Mouse (Mus musculus) C2C12 (cell line): ENCODE results near the gene Cadps2. TPM values are rescaled to one million over a fixed set of nuclear protein-coding genes. Genes with fewer than 3 reads are reported as not detected.

Experiments used
- H3K27me3 ChIP-seq: one replicate; pipeline ENCODE4 v1.6.1; 2011; ENCODE audit not compliant: control insufficient read depth, insufficient read depth, insufficient read length
- H3K36me3 ChIP-seq: one replicate; pipeline ENCODE4 v1.6.1; 2011; ENCODE audit not compliant: control insufficient read depth, insufficient read depth
- H3K4me3 ChIP-seq: one replicate; pipeline ENCODE4 v1.5.1; 2011; ENCODE audit warnings: mild to moderate bottlenecking, control low read depth; ENCODE audit not compliant: poor library complexity, insufficient read depth, severe bottlenecking
- H3K79me2 ChIP-seq: one replicate; pipeline ENCODE4 v1.6.1; 2011; ENCODE audit not compliant: control insufficient read depth, insufficient read depth
- H3K79me3 ChIP-seq: one replicate; pipeline ENCODE4 v1.6.1; 2011; ENCODE audit warnings: low read depth, control low read depth
- H3ac ChIP-seq: one replicate; pipeline ENCODE3; 2011; ENCODE audit warnings: low read depth; ENCODE audit not compliant: control insufficient read depth, insufficient read length
- CEBPB ChIP-seq: IDR thresholded peaks from one replicate; pipeline ENCODE4 v1.6.1; 2011; ENCODE audit warnings: low read depth, mild to moderate bottlenecking, control low read depth, moderate library complexity
- CTCF ChIP-seq: IDR thresholded peaks from one replicate; pipeline ENCODE4 v1.5.1; 2011; ENCODE audit not compliant: control insufficient read depth, insufficient read depth, insufficient read length
- FOSL1 ChIP-seq: IDR thresholded peaks from one replicate; pipeline ENCODE4 v1.8.0; 2011; ENCODE audit warnings: mild to moderate bottlenecking, low read length; ENCODE audit not compliant: poor library complexity, insufficient read depth, severe bottlenecking
- MAX ChIP-seq: IDR thresholded peaks from one replicate; pipeline ENCODE4 v1.6.1; 2011; ENCODE audit warnings: mild to moderate bottlenecking, control low read depth
- MYOD1 ChIP-seq: IDR thresholded peaks from one replicate; pipeline ENCODE4 v1.6.1; 2011; ENCODE audit warnings: low read depth; ENCODE audit not compliant: control insufficient read depth, insufficient read length
- MYOG ChIP-seq: IDR thresholded peaks from one replicate; pipeline ENCODE4 v1.6.1; 2011; ENCODE audit not compliant: control insufficient read depth, insufficient read length; ENCODE audit errors: extremely low read depth
- USF1 ChIP-seq: IDR thresholded peaks from one replicate; pipeline ENCODE4 v1.6.1; 2011; ENCODE audit warnings: low read depth, mild to moderate bottlenecking, control low read depth, moderate library complexity
- polyA plus RNA-seq: library from polyadenylated mRNA; unstranded; fragments of >200 nt; fragmentation: generic; extraction: Trizol; gene quantifications from one replicate; pipeline ENCODE4 v1.2.1, GENCODE M21; 2012; ENCODE audit warnings: missing spikeins

Gene Cadps2
- polyA plus RNA-seq, 1 experiment, result not detected

- Histone ChIP-seq H3K36me3 (no peaks in the 10 kb centered on the region), H3K79me3 (no peaks in the 10 kb centered on the region), H3K4me3 (no peak overlapping the region), H3K79me2 (no peaks in the 10 kb centered on the region), H3K27me3 (no peaks in the 10 kb centered on the region), H3ac (no peak overlapping the region)
- no peak for TF ChIP-seq MYOD1
- TF ChIP-seq FOSL1, result no peak
- no peak for TF ChIP-seq CTCF
- no peak for TF ChIP-seq MAX
- TF ChIP-seq MYOG, result no peak
- no peak for TF ChIP-seq USF1
- no peak for TF ChIP-seq CEBPB
These were observed 17.4 kb downstream of the Cadps2 start for GRCm38 (mm10) chr6:23821819-23822218.

- no peak for TF ChIP-seq CTCF
- no peak for TF ChIP-seq CEBPB
- no peak for TF ChIP-seq MAX
- TF ChIP-seq USF1, result no peak
- no peak for TF ChIP-seq MYOG
- no peak for TF ChIP-seq FOSL1
- no peak for TF ChIP-seq MYOD1
- no peaks in the 10 kb centered on the region for H3K27me3 ChIP-seq
- H3ac ChIP-seq, result no peak overlapping the region
- H3K4me3 ChIP-seq, result no peak overlapping the region
- no peaks in the 10 kb centered on the region for H3K79me2 ChIP-seq
- H3K36me3 ChIP-seq, result no peaks in the 10 kb centered on the region
- H3K79me3 ChIP-seq, result no peaks in the 10 kb centered on the region
These were observed 29.1 kb downstream of the Cadps2 start for GRCm38 (mm10) chr6:23810087-23810486.

GRCm38 (mm10) chr6:23809344-23809743, 29.9 kb downstream of the Cadps2 start:
- no peaks in the 10 kb centered on the region for H3K36me3 ChIP-seq
- TF ChIP-seq MAX, result no peak
- no peak for TF ChIP-seq CEBPB
- TF ChIP-seq USF1, result no peak
- TF ChIP-seq CTCF, result no peak
- no peaks in the 10 kb centered on the region for H3K27me3 ChIP-seq

GRCm38 (mm10) chr6:23805333-23805732, 33.9 kb downstream of the Cadps2 start:
- Histone ChIP-seq H3K79me2 (no peaks in the 10 kb centered on the region), H3K27me3 (no peaks in the 10 kb centered on the region), H3K4me3 (no peak overlapping the region), H3K36me3 (no peaks in the 10 kb centered on the region), H3ac (no peak overlapping the region), H3K79me3 (no peaks in the 10 kb centered on the region)
- TF ChIP-seq FOSL1 (no peak), MYOG (no peak), USF1 (no peak), CTCF (no peak), MYOD1 (no peak), MAX (no peak), CEBPB (no peak)

More at GRCm38 (mm10) chr6:23809344-23809743, 29.9 kb downstream of the Cadps2 start:
- Histone ChIP-seq H3K4me3 (no peak overlapping the region), H3ac (no peak overlapping the region), H3K79me3 (no peaks in the 10 kb centered on the region), H3K79me2 (no peaks in the 10 kb centered on the region)

GRCm38 (mm10) chr6:23791822-23792221, 47.4 kb downstream of the Cadps2 start:
- no peak for TF ChIP-seq MAX
- no peak for TF ChIP-seq CEBPB
- TF ChIP-seq MYOD1, result no peak
- no peak for TF ChIP-seq MYOG
- TF ChIP-seq USF1, result no peak
- no peak for TF ChIP-seq FOSL1
- no peak for TF ChIP-seq CTCF
- H3K36me3 ChIP-seq, result no peaks in the 10 kb centered on the region
- H3K79me3 ChIP-seq, result no peaks in the 10 kb centered on the region
- H3K27me3 ChIP-seq, result no peaks in the 10 kb centered on the region
- no peak overlapping the region for H3K4me3 ChIP-seq
- no peaks in the 10 kb centered on the region for H3K79me2 ChIP-seq
- H3ac ChIP-seq, result no peak overlapping the region

GRCm38 (mm10) chr6:23777641-23778040, 61.6 kb downstream of the Cadps2 start:
- TF ChIP-seq MYOD1 (no peak), FOSL1 (no peak), MYOG (no peak), CTCF (no peak), MAX (no peak), USF1 (no peak), CEBPB (no peak)
- Histone ChIP-seq H3K36me3 (no peaks in the 10 kb centered on the region), H3K4me3 (no peak overlapping the region), H3K79me2 (no peaks in the 10 kb centered on the region), H3K27me3 (no peaks in the 10 kb centered on the region), H3K79me3 (no peaks in the 10 kb centered on the region), H3ac (no peak overlapping the region)
